In genomic region chr4:149912451-149912850, GRCm38 (mm10) we compare ENCODE assay signal across 14 mouse cellular contexts. TPM values are rescaled to one million over a fixed set of nuclear protein-coding genes. Genes with fewer than 3 reads are reported as not detected.
DNase-seq lines count a peak whose midpoint lies in the region; ATAC-seq and TF ChIP-seq lines count a peak whose summit lies in the region.
"Had no signal": no experiment of that assay in that cellular context is flagged by ENCODE, and none has a peak within 500 bp of the region (broad histone marks: within the 10 kb centered on the region; RNA-seq: fewer than 3 reads in every experiment).

No protein-coding gene starts in this region.

- DNase-seq in embryo, embryonic 11 days = peak; percentile 67
- no peak for DNase-seq in embryo, embryonic 10 days (ENCODE audit: low spot score)
- no peak for DNase-seq in testis, postnatal 10 days (ENCODE audit: low spot score)
- DNase-seq in thymus, postnatal 4 days = peak; percentile 70
- no peak for DNase-seq in cerebellum, postnatal 36 days
- DNase-seq: adrenal gland, postnatal 25 days; heart, adult 11 months; layer of hippocampus, adult 9-11 months; lung, adult 2 months had no signal

- no peak overlapping the region for H3K4me2 ChIP-seq in limb, embryonic 12.5 days
- H3K4me2 ChIP-seq: heart, embryonic 15.5 days; hindbrain, embryonic 13.5 days had no signal

- H3K4me3 ChIP-seq in testis, adult 2 months (ENCODE audit: control insufficient read depth, low read depth, low read length) = peak overlapping the region; percentile 15; the same call in 1 of the 2 replicates
- H3K4me3 ChIP-seq in limb, embryonic 12.5 days (replicated peaks) = no peak overlapping the region
- H3K4me3 ChIP-seq: heart, embryonic 15.5 days; hindbrain, embryonic 13.5 days had no signal

- H3K9ac ChIP-seq in limb, embryonic 12.5 days (replicated peaks) = no peak overlapping the region
- H3K9ac ChIP-seq: heart, embryonic 15.5 days; hindbrain, embryonic 13.5 days had no signal

- no peaks in the 10 kb centered on the region; the same call in 1 of the 2 replicates for H3K4me1 ChIP-seq in testis, adult 2 months (ENCODE audit: control insufficient read depth, insufficient read depth, low read length)
- peaks cover 76% of the 10 kb centered on the region for H3K4me1 ChIP-seq in limb, embryonic 12.5 days (replicated peaks)

- no peaks in the 10 kb centered on the region for H3K27me3 ChIP-seq in testis, adult 2 months (ENCODE audit: control insufficient read depth, insufficient read depth, low read length)
- H3K27me3 ChIP-seq in limb, embryonic 12.5 days = no peaks in the 10 kb centered on the region
- H3K27me3 ChIP-seq: heart, embryonic 15.5 days had no signal

- WGBS in limb, embryonic 12.5 days = 19% methylated on average over 4 of the region's 4 CpGs

- no peak overlapping the region for H3K27ac ChIP-seq in testis, adult 2 months (ENCODE audit: control insufficient read depth, insufficient read depth, low read depth, low read length)
- peak overlapping the region; percentile 90 for H3K27ac ChIP-seq in limb, embryonic 12.5 days
- H3K27ac ChIP-seq: heart, embryonic 15.5 days; hindbrain, embryonic 13.5 days had no signal

- no peak for TF ChIP-seq CTCF in testis, adult 2 months (IDR thresholded peaks at IDR 0.05; ENCODE audit: control insufficient read depth, insufficient read depth, insufficient replicate concordance, low read depth, low read length)

- H3K36me3 ChIP-seq in testis, adult 2 months (ENCODE audit: control insufficient read depth, insufficient read depth, low read length) = no peaks in the 10 kb centered on the region
- peaks cover 5% of the 10 kb centered on the region; the same call in 1 of the 2 replicates for H3K36me3 ChIP-seq in limb, embryonic 12.5 days
- H3K36me3 ChIP-seq: heart, embryonic 15.5 days; hindbrain, embryonic 13.5 days had no signal

- ATAC-seq in limb, embryonic 12.5 days (ENCODE audit: insufficient number of reproducible peaks, insufficient read depth, low FRiP score, low TSS enrichment, low read depth) = no peak
- no peak for ATAC-seq in erythroblast, adult 5-6 weeks (replicated peaks; ENCODE audit: low FRiP score, poor library complexity, severe bottlenecking)

- H3K9me3 ChIP-seq in limb, embryonic 12.5 days = no peaks in the 10 kb centered on the region
- H3K9me3 ChIP-seq: heart, embryonic 15.5 days; hindbrain, embryonic 13.5 days had no signal

- no peak for TF ChIP-seq POLR2A in testis, adult 2 months (IDR thresholded peaks at IDR 0.05; ENCODE audit: control insufficient read depth, low read depth, low read length)

RNA-seq across cellular contexts. Expression of gene Spsb1, which starts 42.4 kb away (rescaled TPM):
- polyA plus RNA-seq in testis, adult 2 months (2012; rRNA removed) = 71.5 and 79.1 TPM in 2 replicates
- polyA plus RNA-seq in limb, embryonic 12.5 days (2016; fragmentation: Nextera tagmentation; extraction: Ambion mirVana) = 17.7 and 19.1 TPM in 2 replicates
- total RNA-seq in erythroblast, adult 5-6 weeks (2015; ENCODE audit: low replicate concordance) = not detected in 2 replicates
- 0.42 TPM in 1 of 2 replicates, not detected in the other for total RNA-seq in erythroblast, adult 5-6 weeks (2017; ENCODE audit: low replicate concordance)

Comparison
In these comparisons a context has a peak if more than half of its experiments do, and no peak if none do; other contexts are left out.
1. DNase-seq: peak in embryo, embryonic 11 days (single experiment) and thymus, postnatal 4 days (single experiment); none in embryo, embryonic 10 days (single experiment), testis, postnatal 10 days (single experiment) and cerebellum, postnatal 36 days (0 of 2).